Mouse (Mus musculus): Measurements from ENCODE around the gene Thbs3.
"Not testable (repeated sequence)": the region's sequence is repeated elsewhere in the genome, so short reads cannot be mapped to it uniquely, and the experiment has no call there.

Thbs3 gene

GRCm38 (mm10) chr3:89199839-89200238 lies 15.1 kb upstream of the Thbs3 start:
- no peak for DNase-seq

GRCm38 (mm10) chr3:89202253-89203141 lies 12.5 kb upstream of the Thbs3 start, which contains the start of gene Gba:
Gba (plus strand) TSS chr3:89202928.
- DNase-seq, result peak; percentile 76

GRCm38 (mm10) chr3:89203142-89203514 lies 11.9 kb upstream of the Thbs3 start:
- DNase-seq, result no peak

- DNase-seq, result no peak
These were observed 8.9 kb upstream of the Thbs3 start for GRCm38 (mm10) chr3:89206079-89206478.

GRCm38 (mm10) chr3:89206695-89207094 lies 8.3 kb upstream of the Thbs3 start:
- no peak for DNase-seq

GRCm38 (mm10) chr3:89208075-89208657 lies 6.8 kb upstream of the Thbs3 start:
- no peak for DNase-seq

- no peak for DNase-seq
These were observed 6.2 kb upstream of the Thbs3 start for GRCm38 (mm10) chr3:89208736-89209135.

GRCm38 (mm10) chr3:89209731-89210130 lies 5.2 kb upstream of the Thbs3 start:
- no peak for DNase-seq

- no peak for DNase-seq
These were observed 4.8 kb upstream of the Thbs3 start for GRCm38 (mm10) chr3:89210162-89210561.

- DNase-seq, result peak; percentile 48
These were observed 4.2 kb upstream of the Thbs3 start for GRCm38 (mm10) chr3:89210731-89211130.

GRCm38 (mm10) chr3:89213803-89214530 lies 1.0 kb upstream of the Thbs3 start:
- peak; percentile 88 for DNase-seq

- peak; percentile 78 for DNase-seq
These were observed 873 bp downstream of the Thbs3 start for GRCm38 (mm10) chr3:89215853-89216252.

- DNase-seq, result not testable (repeated sequence)
These were observed 1.4 kb downstream of the Thbs3 start for GRCm38 (mm10) chr3:89216407-89216806.

- DNase-seq, result no peak
These were observed 3.3 kb downstream of the Thbs3 start for GRCm38 (mm10) chr3:89218271-89218670.

GRCm38 (mm10) chr3:89219546-89219945 lies 4.6 kb downstream of the Thbs3 start:
- DNase-seq, result no peak

GRCm38 (mm10) chr3:89221167-89221566 lies 6.2 kb downstream of the Thbs3 start:
- DNase-seq, result no peak

- DNase-seq, result no peak
These were observed 9.8 kb downstream of the Thbs3 start for GRCm38 (mm10) chr3:89224796-89225195.

- DNase-seq, result no peak
These were observed 10.4 kb downstream of the Thbs3 start for GRCm38 (mm10) chr3:89225321-89225815.

- no peak for DNase-seq
These were observed 10.9 kb downstream of the Thbs3 start for GRCm38 (mm10) chr3:89225918-89226317.

- DNase-seq, result peak; percentile 54
These were observed 11.4 kb downstream of the Thbs3 start for GRCm38 (mm10) chr3:89226361-89226760.

GRCm38 (mm10) chr3:89226900-89227299 lies 11.9 kb downstream of the Thbs3 start, which contains the start of gene Mtx1:
Mtx1 (minus strand) TSS chr3:89227088.
- DNase-seq, result no peak

GRCm38 (mm10) chr3:89227307-89228179 lies 12.6 kb downstream of the Thbs3 start:
- peak; percentile 92 for DNase-seq
